Mouse (Mus musculus) hindbrain, embryonic 10.5 days (tissue): Measurements from ENCODE around the gene Irak3. TPM values are rescaled to one million over a fixed set of nuclear protein-coding genes. Genes with fewer than 3 reads are reported as not detected.
"Not testable (repeated sequence)": the region's sequence is repeated elsewhere in the genome, so short reads cannot be mapped to it uniquely, and the experiment has no call there.

Experiments
- DNase-seq: peaks from one replicate; pipeline ENCODE4 v3.0.0-alpha.2; 2017; ENCODE audit warnings: low spot score
- H3K27ac ChIP-seq: fragments of 300-500 bp; sonication (generic); 2 replicates; pipeline ENCODE4 v1.5.1; 2016; ENCODE audit warnings: mild to moderate bottlenecking, moderate library complexity
- H3K27me3 ChIP-seq: fragments of 300-500 bp; sonication (generic); 2 replicates; pipeline ENCODE4 v1.6.1; 2016; ENCODE audit warnings: mild to moderate bottlenecking; ENCODE audit not compliant: poor library complexity, insufficient read depth, severe bottlenecking
- H3K36me3 ChIP-seq: fragments of 300-500 bp; sonication (generic); 2 replicates; pipeline ENCODE4 v1.6.1; 2016; ENCODE audit warnings: mild to moderate bottlenecking, moderate library complexity
- H3K4me1 ChIP-seq: fragments of 300-500 bp; sonication (generic); replicated peaks from 2 replicates; pipeline ENCODE4 v1.6.1; 2016; ENCODE audit warnings: mild to moderate bottlenecking
- H3K4me3 ChIP-seq: fragments of 300-500 bp; sonication (generic); 2 replicates; pipeline ENCODE4 v1.5.1; 2016; ENCODE audit warnings: mild to moderate bottlenecking, moderate library complexity
- H3K9me3 ChIP-seq: fragments of 300-500 bp; sonication (generic); 2 replicates; pipeline ENCODE4 v1.6.1; 2016; ENCODE audit warnings: mild to moderate bottlenecking, moderate library complexity
- WGBS: fragments of 180-500 bp; shearing (Covaris S2); methylation state at CpG from one replicate; pipeline ENCODE4 v1.1.7; 2016; 5-methylcytosine and 5-hydroxymethylcytosine counted together
- polyA plus RNA-seq: library from polyadenylated mRNA; unstranded; fragments of >200 nt; fragmentation: Nextera tagmentation; extraction: Ambion mirVana; gene quantifications from 2 replicates; pipeline ENCODE4 v1.2.1, GENCODE M21; 2016

Irak3 gene
- polyA plus RNA-seq, 1 experiment from 2014 or later: 0.99 TPM

DNA sequence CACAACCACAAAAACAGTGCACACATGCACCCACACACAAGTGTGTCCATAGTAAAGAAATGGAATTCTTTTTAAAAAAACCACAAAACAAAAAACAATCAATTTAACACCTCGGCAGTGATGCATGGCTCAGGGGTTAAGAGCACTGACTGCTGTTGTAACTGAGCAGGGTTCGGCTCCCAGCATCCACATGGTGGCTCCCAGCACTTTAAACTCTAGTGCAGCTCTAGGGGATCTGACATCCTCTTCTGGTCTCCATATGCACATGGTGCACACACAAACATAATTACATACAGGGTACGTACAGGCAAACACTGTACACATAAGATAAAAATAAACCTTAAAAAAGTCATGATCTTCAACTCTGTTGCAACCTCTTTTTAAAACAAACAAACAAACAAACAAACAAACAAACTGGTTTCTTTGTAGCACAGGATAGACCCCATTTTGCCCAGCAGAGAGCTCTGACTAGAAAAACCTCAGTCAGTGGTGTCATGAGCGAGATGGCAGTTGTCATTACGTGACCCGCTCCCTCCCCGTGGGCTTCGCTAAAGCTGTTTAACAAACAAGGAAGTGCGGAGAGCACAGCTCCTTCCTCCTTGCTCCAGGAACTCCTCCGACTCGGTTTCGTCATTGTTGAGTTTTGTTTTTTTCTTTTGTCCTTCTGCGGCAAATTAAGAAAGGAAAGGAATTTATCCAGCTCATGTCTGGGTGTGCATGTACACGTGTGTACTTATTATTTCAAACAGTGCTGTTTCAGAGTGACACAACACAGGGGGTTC is 17.8 kb upstream of the Irak3 start:
- DNase-seq: no peak
- no peaks in the 10 kb centered on the region for H3K27me3 ChIP-seq
- no peaks in the 10 kb centered on the region for H3K4me1 ChIP-seq
- 85% methylated on average over 14 of the region's 14 CpGs for WGBS
- no peak overlapping the region for H3K4me3 ChIP-seq
- no peak overlapping the region for H3K27ac ChIP-seq
- no peaks in the 10 kb centered on the region for H3K9me3 ChIP-seq
- peaks cover 48% of the 10 kb centered on the region for H3K36me3 ChIP-seq

DNA sequence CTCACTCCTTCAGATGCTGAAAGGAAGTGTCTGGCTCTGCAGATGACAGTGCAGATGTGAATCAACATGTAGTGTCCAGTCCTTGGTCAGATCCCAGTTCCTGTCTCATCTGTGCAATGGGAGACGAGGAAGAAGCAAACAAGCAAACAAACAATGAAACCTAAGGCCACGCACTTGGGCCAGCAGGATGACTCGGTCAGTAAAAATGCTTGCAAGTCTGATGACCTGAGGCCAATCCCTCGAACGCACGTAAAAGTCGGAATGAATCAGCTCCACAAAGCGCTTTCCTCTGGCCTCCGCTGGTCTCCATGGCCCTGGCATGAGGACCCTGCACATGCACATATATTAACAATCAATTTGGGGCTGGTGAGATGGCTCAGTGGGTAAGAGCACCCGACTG is 17.1 kb upstream of the Irak3 start:
- WGBS: 95% methylated on average over 10 of the region's 10 CpGs
- Histone ChIP-seq H3K27ac (no peak overlapping the region), H3K36me3 (peaks cover 44% of the 10 kb centered on the region), H3K4me3 (no peak overlapping the region), H3K4me1 (no peaks in the 10 kb centered on the region), H3K27me3 (no peaks in the 10 kb centered on the region), H3K9me3 (no peaks in the 10 kb centered on the region)
- no peak for DNase-seq

DNA sequence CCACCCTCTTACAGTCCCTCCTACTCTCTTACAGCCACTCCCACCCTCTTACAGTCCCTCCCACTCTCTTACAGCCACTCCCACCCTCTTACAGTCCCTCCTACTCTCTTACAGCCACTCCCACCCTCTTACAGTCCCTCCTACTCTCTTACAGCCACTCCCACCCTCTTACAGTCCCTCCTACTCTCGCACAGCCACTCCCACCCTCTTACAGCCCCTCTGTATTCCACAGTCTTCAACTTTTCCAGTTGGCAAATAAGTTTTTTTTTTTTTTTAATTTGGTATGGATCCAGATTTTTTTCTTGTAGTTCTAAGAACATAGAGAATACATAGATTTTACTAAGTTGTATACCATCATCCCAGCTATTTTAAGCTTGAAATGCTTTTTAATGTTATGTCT is 15.2 kb upstream of the Irak3 start:
- DNase-seq, H3K4me3 ChIP-seq, H3K27me3 ChIP-seq, H3K27ac ChIP-seq, H3K4me1 ChIP-seq, H3K9me3 ChIP-seq: not testable (repeated sequence)
- peaks cover 42% of the 10 kb centered on the region for H3K36me3 ChIP-seq
- WGBS: 80% methylated on average over 1 of the region's 1 CpGs

DNA sequence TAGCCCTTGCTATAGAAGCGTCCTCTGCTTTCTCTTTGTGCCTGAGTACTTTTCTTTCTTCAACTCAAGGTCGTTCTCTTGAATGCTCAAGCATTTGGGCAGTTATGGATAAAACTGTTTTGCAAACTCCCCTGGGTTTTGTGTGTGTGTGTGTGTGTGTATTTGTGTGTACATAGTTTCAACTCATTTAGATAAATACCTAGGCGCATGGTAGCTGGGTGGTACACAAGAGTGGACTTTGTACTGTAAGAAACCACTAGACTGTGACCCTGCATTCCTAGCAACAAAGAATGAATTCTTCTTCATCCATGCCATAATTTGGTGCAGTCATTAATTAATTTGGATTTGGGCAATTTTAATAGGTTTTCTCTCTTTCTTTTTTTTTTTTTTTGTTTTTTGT is 8.2 kb upstream of the Irak3 start:
- Histone ChIP-seq H3K27me3 (no peaks in the 10 kb centered on the region), H3K9me3 (peaks cover 7% of the 10 kb centered on the region), H3K4me1 (peaks cover 10% of the 10 kb centered on the region), H3K4me3 (no peak overlapping the region; the same call in 1 of the 2 replicates), H3K27ac (no peak overlapping the region), H3K36me3 (peaks cover 15% of the 10 kb centered on the region)
- WGBS: 85% methylated on average over 3 of the region's 3 CpGs
- no peak for DNase-seq

DNA sequence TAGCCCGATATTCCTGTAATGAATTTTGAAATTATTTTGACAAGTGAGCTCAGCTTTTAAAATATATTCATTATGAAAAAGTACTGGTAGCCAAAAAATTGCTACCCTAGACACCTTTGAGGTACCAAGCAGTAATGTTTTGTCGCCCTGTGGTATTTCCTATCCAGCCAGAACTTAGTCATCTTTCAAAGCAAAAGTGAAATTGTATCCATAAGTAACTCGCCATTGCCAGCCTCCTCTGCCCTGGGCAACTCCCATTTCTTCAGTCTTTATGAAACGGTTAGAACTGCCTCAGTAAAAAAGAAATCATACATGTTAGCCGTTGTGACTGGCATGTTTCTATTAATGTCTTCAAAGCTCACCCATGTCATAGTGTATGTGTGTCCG is 7.6 kb upstream of the Irak3 start:
- H3K9me3 ChIP-seq: peaks cover 7% of the 10 kb centered on the region
- no peak overlapping the region for H3K27ac ChIP-seq
- peaks cover 10% of the 10 kb centered on the region for H3K4me1 ChIP-seq
- 79% methylated on average over 6 of the region's 6 CpGs for WGBS
- no peak for DNase-seq
- H3K36me3 ChIP-seq: peaks cover 15% of the 10 kb centered on the region
- peak overlapping the region; percentile 92 for H3K4me3 ChIP-seq
- H3K27me3 ChIP-seq: no peaks in the 10 kb centered on the region

DNA sequence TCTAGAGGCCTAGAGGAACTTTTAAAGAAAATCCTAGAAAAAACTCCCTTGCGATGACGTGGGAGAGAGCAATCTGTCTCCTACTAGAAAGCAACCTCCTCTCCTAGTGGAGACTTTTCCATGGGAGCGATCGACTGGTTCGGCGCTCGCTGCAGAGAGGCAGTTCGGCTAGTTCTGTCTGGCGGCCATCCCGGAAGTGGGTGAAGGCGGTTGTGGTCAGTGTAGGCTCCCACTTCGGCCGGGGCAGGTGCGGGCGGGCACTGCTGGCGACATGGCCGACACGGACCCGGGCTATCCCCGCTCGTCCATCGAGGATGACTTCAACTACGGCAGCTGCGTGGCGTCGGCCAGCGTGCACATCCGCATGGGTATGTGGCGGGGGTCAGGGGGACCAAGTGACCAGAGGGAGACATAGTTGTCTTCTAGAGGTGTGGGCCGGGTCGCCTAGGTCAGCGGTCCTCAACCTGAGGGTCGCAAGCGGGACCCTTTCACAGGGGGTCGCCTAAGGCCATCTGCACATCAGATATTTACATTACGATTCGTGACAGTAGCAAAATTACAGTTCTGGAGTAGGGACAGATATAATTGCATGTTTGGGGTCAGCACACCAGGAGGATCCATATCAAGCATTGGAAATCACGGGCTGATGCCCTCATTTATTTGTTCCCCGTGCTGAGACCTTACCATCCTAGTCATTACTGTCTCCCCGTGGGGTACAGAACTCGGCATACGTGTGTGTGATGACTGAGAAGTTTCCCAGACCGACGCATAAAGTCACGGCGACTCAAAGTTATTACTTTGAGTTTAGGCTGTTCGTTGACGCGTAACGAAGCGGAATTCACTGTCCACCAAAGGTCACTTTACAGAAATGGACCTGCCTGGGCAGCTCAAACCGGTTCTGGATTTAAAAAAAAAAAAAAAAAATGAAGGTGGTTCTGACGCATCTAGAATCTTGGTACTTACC is 6.9 kb upstream of the Irak3 start:
- Histone ChIP-seq H3K27me3 (no peaks in the 10 kb centered on the region), H3K4me1 (peaks cover 10% of the 10 kb centered on the region), H3K36me3 (peaks cover 15% of the 10 kb centered on the region), H3K27ac (peak overlapping the region; percentile 90), H3K9me3 (peaks cover 7% of the 10 kb centered on the region), H3K4me3 (peak overlapping the region; percentile 92)
- WGBS: 6% methylated on average over 53 of the region's 53 CpGs
- peak; percentile 91 for DNase-seq

DNA sequence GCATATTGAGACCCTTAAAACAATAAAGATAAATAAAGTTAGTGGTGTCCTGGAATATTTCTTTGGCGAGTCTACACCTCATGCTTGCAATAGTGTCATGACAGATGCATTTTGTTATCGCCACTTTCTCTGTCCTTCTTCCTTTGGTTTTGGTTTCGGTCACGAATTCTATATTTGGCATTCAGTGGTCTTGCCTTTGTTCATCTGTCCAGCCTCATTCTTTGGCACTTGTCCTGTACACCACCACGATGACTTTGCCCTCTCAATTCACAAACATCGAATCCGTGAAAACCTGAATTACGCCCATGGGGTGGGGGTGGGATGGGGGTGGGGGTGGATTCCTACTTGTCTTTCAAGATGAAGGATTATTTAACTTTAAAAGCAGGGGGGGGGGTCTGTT is 6.1 kb upstream of the Irak3 start:
- 89% methylated on average over 8 of the region's 8 CpGs for WGBS

DNA sequence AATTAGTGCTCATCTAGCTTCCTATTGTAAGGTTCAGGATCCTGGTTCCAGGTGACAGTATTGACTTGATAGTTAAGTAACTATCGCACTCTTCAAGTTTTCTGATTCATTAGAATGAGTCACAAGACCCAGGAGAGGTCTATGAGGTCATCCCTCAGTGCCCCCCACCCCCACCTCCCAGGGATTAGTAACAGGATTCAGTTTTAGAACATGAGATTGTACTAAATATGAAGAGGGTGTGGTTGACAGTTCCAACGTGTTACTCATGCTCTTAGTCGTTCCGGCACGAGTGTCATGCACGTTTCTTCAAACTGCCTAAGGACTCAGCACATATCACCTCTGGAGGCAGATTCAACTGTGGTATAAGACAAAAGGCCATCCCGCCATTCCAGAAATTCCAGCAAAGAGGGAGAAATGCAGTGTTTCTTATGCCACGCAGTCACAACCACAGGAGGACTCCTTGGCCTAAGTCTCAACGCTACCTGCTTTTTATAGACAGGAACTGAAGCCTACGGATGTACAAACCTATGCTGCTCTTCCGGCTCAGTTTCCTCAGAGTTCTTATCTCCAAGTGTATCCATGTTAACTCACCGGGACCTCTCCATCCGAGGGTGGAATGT is 2.8 kb upstream of the Irak3 start:
- Histone ChIP-seq H3K4me3 (no peak overlapping the region), H3K36me3 (no peaks in the 10 kb centered on the region), H3K4me1 (peaks cover 15% of the 10 kb centered on the region), H3K27ac (no peak overlapping the region), H3K27me3 (peaks cover 35% of the 10 kb centered on the region), H3K9me3 (no peaks in the 10 kb centered on the region)
- no peak for DNase-seq
- 84% methylated on average over 13 of the region's 13 CpGs for WGBS

More for the DNA sequence above, 6.1 kb upstream of the Irak3 start:
- no peak overlapping the region for H3K4me3 ChIP-seq
- peaks cover 10% of the 10 kb centered on the region for H3K4me1 ChIP-seq
- peaks cover 7% of the 10 kb centered on the region for H3K9me3 ChIP-seq
- no peak for DNase-seq
- peaks cover 15% of the 10 kb centered on the region for H3K36me3 ChIP-seq
- H3K27me3 ChIP-seq: peaks cover 6% of the 10 kb centered on the region; the same call in 1 of the 2 replicates
- H3K27ac ChIP-seq: no peak overlapping the region

DNA sequence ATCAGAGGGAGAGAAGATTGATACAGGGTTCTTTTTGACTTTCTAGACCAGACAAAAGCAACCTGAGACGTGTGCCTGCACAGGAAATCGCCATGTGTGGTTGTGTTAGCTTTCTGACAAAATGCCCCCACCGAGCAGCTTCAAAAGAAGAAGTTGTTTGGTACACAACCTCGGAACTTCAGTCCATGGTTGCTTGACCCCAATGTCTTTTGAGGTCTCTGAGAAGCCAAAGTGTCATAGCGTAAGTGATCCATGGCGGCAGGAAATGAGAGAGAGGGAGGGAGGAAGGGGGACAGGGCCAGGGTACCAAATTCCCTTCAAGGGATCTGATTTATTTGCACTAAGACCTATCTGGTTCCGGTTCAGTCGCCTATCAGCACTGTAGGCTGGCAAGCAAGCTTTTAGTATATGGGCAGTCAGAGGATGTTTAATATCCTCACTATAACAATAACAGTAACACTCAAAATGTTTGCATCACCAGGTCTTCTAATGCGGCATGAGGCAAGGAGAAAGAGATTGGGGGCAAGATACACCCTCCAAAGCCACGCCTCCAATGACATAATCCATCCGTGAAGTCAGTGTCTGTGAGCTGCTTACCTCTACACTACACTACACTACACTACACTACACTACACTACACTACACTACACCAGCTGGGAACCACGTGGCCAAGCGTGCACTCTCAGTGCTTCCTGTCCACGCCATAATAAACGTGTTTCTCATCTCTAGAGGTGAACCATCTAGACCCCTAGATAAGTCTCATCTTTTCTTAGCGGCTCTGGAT is 729 bp upstream of the Irak3 start:
- DNase-seq: no peak
- Histone ChIP-seq H3K4me1 (peaks cover 9% of the 10 kb centered on the region; the same call in 1 of the 2 replicates), H3K27me3 (peaks cover 46% of the 10 kb centered on the region), H3K36me3 (no peaks in the 10 kb centered on the region), H3K9me3 (no peaks in the 10 kb centered on the region), H3K27ac (no peak overlapping the region), H3K4me3 (no peak overlapping the region)
- 71% methylated on average over 16 of the region's 16 CpGs for WGBS

DNA sequence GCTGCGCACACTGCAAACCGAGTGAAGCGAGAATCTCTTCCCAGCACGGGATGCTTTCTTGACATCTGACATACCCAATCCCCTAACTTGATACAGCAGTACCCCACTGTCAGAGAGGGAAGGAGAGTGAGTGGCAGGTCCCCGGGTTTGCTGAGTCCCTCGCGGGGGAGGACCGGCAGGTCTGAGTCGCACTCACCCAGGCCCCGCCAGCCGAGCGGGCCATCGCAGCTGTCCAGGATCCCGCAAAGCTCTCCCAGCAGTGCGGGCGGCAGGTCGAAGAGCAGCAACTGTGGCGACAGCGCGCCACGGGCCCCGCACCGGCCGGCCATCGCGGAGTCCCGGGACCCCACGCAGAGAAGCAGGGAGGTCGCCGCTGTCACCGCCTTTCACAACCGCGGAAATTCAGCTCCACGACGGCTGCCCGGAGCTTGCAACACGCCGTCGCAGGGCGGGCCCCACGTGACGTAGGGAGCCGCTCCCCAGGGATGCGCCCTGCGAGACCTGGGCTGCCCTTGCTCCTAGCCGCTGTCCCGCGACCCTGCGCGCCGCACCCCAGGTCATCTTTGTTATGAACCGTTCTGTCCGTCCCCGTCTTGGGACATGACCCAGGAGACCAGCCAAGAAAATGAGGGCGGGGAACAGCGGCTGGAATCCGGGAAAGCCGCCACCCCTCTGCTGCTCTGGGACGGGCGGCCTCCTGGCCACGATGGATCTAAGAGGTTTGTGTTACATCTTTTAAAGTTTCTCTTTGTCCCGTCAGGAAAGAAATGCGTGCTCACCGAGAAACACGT is 604 bp downstream of the Irak3 start, which contains the start of gene Tmbim4:
Gene Tmbim4, plus strand, starts transcription at position 460 of the 791 bp plus-strand sequence.
- Histone ChIP-seq H3K27ac (peak within 1 kb of the TSS; percentile 80), H3K36me3 (no peaks in the 10 kb centered on the region), H3K9me3 (no peaks in the 10 kb centered on the region), H3K4me1 (peaks cover 9% of the 10 kb centered on the region; the same call in 1 of the 2 replicates), H3K27me3 (peaks cover 49% of the 10 kb centered on the region), H3K4me3 (peak within 1 kb of the TSS; percentile 66)
- peak; percentile 63 for DNase-seq
- 1% methylated on average over 65 of the region's 65 CpGs for WGBS

DNA sequence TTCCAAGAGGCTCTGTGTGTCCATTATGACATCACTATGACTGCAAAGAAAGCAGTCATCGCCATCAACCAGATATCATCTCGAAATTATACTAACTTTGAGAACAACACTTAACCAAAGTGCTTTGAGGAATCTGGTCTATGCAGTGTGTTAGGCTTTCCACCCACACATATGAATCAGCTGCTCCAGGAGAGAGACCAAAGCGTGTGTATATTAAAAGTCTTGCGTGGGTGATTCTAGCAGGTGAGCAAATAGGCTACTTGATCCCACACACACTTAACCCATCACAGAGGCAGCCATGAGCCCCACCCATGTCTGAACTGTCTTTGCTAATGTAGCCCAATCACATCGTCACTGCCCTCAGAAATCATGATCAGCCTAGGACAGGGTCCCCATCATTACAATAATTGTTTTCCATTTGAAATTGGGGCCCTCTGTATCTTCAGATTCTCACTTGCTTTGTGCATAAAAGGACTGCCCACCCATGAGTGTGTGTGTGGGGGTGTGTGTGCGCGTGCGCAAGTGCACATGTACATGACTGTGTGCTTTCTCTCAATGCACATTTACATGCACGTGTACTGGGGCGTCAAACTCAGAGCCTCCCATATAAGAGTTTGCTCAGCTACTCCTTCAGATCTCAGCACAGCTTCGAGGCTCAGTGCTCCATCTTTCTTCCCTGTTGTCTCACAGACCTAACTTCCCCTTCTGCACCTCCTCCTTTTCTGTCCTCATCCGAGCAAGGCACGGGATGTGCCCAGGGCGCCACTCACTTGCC is 4.7 kb downstream of the Irak3 start:
- peaks cover 9% of the 10 kb centered on the region; the same call in 1 of the 2 replicates for H3K4me1 ChIP-seq
- no peaks in the 10 kb centered on the region for H3K36me3 ChIP-seq
- 82% methylated on average over 14 of the region's 14 CpGs for WGBS
- no peaks in the 10 kb centered on the region for H3K9me3 ChIP-seq
- no peak overlapping the region for H3K27ac ChIP-seq
- DNase-seq: no peak
- H3K27me3 ChIP-seq: peaks cover 35% of the 10 kb centered on the region
- no peak overlapping the region for H3K4me3 ChIP-seq
